Mouse (Mus musculus) G1E-ER4 (cell line): ENCODE data around the gene Epha10. TPM values are rescaled to one million over a fixed set of nuclear protein-coding genes. Genes with fewer than 3 reads are reported as not detected.

Experiments
- GATA1 ChIP-seq: IDR thresholded peaks from one replicate; pipeline ENCODE4 v1.8.0; 2012; ENCODE audit warnings: low read length, inconsistent platforms
- polyA plus RNA-seq: library from polyadenylated mRNA; stranded (reverse); fragments of >175 nt; gene quantifications from 2 replicates; pipeline ENCODE4 v1.2.3, GENCODE M21; 2012

Epha10 gene
- polyA plus RNA-seq, 1 experiment = not detected

- no peak for TF ChIP-seq GATA1
Measured at GRCm38 (mm10) chr4:124944961-124945360, 64.3 kb downstream of the Epha10 start.

- TF ChIP-seq GATA1 = no peak
Measured at GRCm38 (mm10) chr4:124949488-124949887, 68.8 kb downstream of the Epha10 start.

- TF ChIP-seq GATA1 = no peak
Measured at GRCm38 (mm10) chr4:124950181-124951035, 69.7 kb downstream of the Epha10 start.

- no peak for TF ChIP-seq GATA1
Measured at GRCm38 (mm10) chr4:124951036-124951433, 70.3 kb downstream of the Epha10 start.

GRCm38 (mm10) chr4:124953546-124953945 is 72.8 kb downstream of the Epha10 start:
- TF ChIP-seq GATA1 = no peak

- TF ChIP-seq GATA1 = no peak
Measured at GRCm38 (mm10) chr4:124957284-124957683, 76.6 kb downstream of the Epha10 start.

GRCm38 (mm10) chr4:124959062-124959461 is 78.4 kb downstream of the Epha10 start:
- no peak for TF ChIP-seq GATA1

- TF ChIP-seq GATA1 = no peak
Measured at GRCm38 (mm10) chr4:124960940-124961339, 80.2 kb downstream of the Epha10 start.

GRCm38 (mm10) chr4:124962576-124962975 is 81.9 kb downstream of the Epha10 start:
- no peak for TF ChIP-seq GATA1

- no peak for TF ChIP-seq GATA1
Measured at GRCm38 (mm10) chr4:124964912-124965599, 84.4 kb downstream of the Epha10 start.

Other genes starting within 250 kb of the Epha10 start
- gene Pou3f1, start 224.1 kb upstream of the Epha10 start, polyA plus RNA-seq = not detected in 2 replicates
- 10.1 and 14.1 TPM in 2 replicates for gene Utp11, start 187.3 kb upstream of the Epha10 start, polyA plus RNA-seq
- gene Fhl3, start 180.2 kb upstream of the Epha10 start, polyA plus RNA-seq = 18.8 and 25.3 TPM in 2 replicates
- 56.8 and 79.8 TPM in 2 replicates for gene Sf3a3, start 166.1 kb upstream of the Epha10 start, polyA plus RNA-seq
- 40.9 and 45.9 TPM in 2 replicates for gene Inpp5b, start 139.0 kb upstream of the Epha10 start, polyA plus RNA-seq
- 6.9 and 7.6 TPM in 2 replicates for gene Mtf1, start 78.8 kb upstream of the Epha10 start, polyA plus RNA-seq
- gene Yrdc, start 30.2 kb upstream of the Epha10 start, polyA plus RNA-seq = 19.9 and 24.9 TPM in 2 replicates
- 34.7 and 41.4 TPM in 2 replicates for gene 1110065P20Rik, start 29.7 kb upstream of the Epha10 start, polyA plus RNA-seq
- gene Maneal, start 18.7 kb upstream of the Epha10 start, polyA plus RNA-seq = not detected in 2 replicates
- 3.3 and 3.7 TPM in 2 replicates for gene 9930104L06Rik, start 56.1 kb downstream of the Epha10 start, polyA plus RNA-seq
- 166 and 199 TPM in 2 replicates for gene Cdca8, start 58.4 kb downstream of the Epha10 start, polyA plus RNA-seq
- not detected in 2 replicates for gene Rspo1, start 105.5 kb downstream of the Epha10 start, polyA plus RNA-seq
- gene Gnl2, start 135.7 kb downstream of the Epha10 start, polyA plus RNA-seq = 75.8 and 89.1 TPM in 2 replicates
- gene Dnali1, start 184.8 kb downstream of the Epha10 start, polyA plus RNA-seq = not detected in 2 replicates
- 42.1 and 48.7 TPM in 2 replicates for gene Snip1, start 185.8 kb downstream of the Epha10 start, polyA plus RNA-seq
- 72.3 and 115 TPM in 2 replicates for gene Meaf6, start 204.2 kb downstream of the Epha10 start, polyA plus RNA-seq
- gene Zc3h12a, start 246.9 kb downstream of the Epha10 start, polyA plus RNA-seq = 1.4 and 1.7 TPM in 2 replicates